Mouse (Mus musculus): ENCODE results near the gene Spint1. TPM values are rescaled to one million over a fixed set of nuclear protein-coding genes. Genes with fewer than 3 reads are reported as not detected.

Gene Spint1
- polyA plus RNA-seq, 1 experiment from 2014 or later: 62.7 TPM

DNA sequence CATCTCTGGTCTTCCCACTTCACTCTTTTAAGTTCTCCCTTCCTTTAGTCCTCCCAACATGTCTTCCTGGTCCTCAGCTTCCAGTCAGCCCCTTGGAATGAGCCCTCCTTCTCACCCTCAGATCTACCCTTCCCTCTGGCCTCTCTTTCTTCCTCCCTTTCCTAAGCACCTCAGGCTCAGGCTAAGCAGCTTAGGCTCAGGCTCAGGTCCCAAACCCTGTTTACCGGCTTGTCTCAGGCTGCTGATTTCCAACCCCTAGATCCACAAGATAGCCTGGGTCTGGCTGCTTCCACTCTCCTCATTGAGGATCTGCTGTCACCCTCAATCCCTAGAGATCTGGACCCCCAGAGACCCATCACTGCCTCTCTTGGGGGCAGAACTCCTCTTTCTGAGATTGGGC, 39.1 kb upstream of the Spint1 start:
- Histone ChIP-seq H3K4me1 (replicated peaks; ENCODE audit: insufficient read depth, low read length) (peaks cover 5% of the 10 kb centered on the region; the same call in 1 of the 2 replicates), H3K9ac (ENCODE audit: low read depth, low read length) (no peak overlapping the region), H3K36me3 (ENCODE audit: insufficient read depth, low read length) (no peaks in the 10 kb centered on the region), H3K4me3 (replicated peaks; ENCODE audit: low read depth, low read length) (no peak overlapping the region), H3K27ac (no peak overlapping the region), H3K9me3 (replicated peaks; ENCODE audit: low read length) (no peaks in the 10 kb centered on the region), H3K27me3 (ENCODE audit: insufficient read depth, low read length) (no peaks in the 10 kb centered on the region), H3K4me2 (ENCODE audit: low read length) (no peak overlapping the region)
- WGBS: 26% methylated on average over 1 of the region's 1 CpGs
- ATAC-seq (replicated peaks; ENCODE audit: low FRiP score, low read depth): no peak
- no peak for DNase-seq (ENCODE audit: low spot score)
- no peak for TF ChIP-seq CTCF (IDR thresholded peaks at IDR 0.05; ENCODE audit: low read depth)

DNA sequence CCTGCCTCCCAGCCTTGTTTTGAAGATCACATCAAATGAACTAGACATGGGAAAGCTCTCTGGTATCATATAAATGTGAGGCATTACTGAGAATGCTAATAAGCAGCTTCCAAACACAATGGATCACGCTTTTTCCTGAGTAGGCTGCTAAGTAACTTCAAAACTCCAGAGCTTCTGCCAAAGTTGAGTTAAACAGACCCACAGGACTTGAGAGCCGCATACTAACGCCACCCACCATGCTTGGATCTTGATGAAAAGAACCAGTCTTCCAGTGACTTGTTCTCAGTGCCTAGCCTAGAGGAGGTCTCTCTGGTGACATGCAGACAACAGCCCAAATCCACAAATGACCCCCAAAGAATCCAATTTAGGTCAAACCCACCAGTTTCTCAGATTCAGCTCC, 38.2 kb upstream of the Spint1 start:
- no peak for ATAC-seq (replicated peaks; ENCODE audit: low FRiP score, low read depth)

DNA sequence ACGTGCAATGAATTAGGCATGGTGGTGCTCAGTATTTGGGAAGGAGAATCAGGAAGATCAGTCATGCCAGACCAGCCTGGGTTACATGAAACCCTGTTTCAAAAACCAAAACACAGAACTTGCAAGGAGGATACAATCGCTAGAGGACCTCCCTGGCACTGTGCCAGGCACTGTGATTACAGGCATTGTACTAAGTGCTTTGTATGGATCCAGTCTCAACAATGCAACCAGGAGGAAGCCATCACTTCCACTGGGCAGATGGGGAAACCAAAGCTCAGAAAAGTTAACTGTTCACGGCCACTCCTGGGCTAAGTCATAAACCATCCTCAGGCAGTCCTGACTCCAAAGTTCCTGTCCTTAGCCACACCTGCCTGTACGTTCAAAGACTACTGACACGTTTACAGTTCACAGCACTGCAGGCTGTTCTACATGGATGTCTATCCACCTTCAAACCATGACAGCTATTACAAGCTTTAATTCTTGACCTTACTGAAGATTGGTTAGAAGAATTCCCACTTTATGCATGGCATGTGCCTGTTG, 34.2 kb upstream of the Spint1 start:
- DNase-seq (ENCODE audit: low spot score): peak; percentile 69
- H3K27ac ChIP-seq: no peak overlapping the region
- H3K36me3 ChIP-seq (ENCODE audit: insufficient read depth, low read length): no peaks in the 10 kb centered on the region
- no peak overlapping the region for H3K4me3 ChIP-seq (replicated peaks; ENCODE audit: low read depth, low read length)
- H3K9ac ChIP-seq (ENCODE audit: low read depth, low read length): no peak overlapping the region
- WGBS: 15% methylated on average over 5 of the region's 5 CpGs
- H3K4me2 ChIP-seq (ENCODE audit: low read length): no peak overlapping the region
- no peaks in the 10 kb centered on the region; the same call in 1 of the 2 replicates for H3K4me1 ChIP-seq (replicated peaks; ENCODE audit: insufficient read depth, low read length)
- no peaks in the 10 kb centered on the region for H3K27me3 ChIP-seq (ENCODE audit: insufficient read depth, low read length)
- no peaks in the 10 kb centered on the region for H3K9me3 ChIP-seq (replicated peaks; ENCODE audit: low read length)
- TF ChIP-seq CTCF (IDR thresholded peaks at IDR 0.05; ENCODE audit: low read depth): no peak
- ATAC-seq (replicated peaks; ENCODE audit: low FRiP score, low read depth): no peak; the same call in 1 of the 2 replicates

More for the DNA sequence above, 38.2 kb upstream of the Spint1 start:
- Histone ChIP-seq H3K27ac (no peak overlapping the region), H3K36me3 (ENCODE audit: insufficient read depth, low read length) (no peaks in the 10 kb centered on the region), H3K4me3 (replicated peaks; ENCODE audit: low read depth, low read length) (no peak overlapping the region), H3K9ac (ENCODE audit: low read depth, low read length) (no peak overlapping the region), H3K4me2 (ENCODE audit: low read length) (no peak overlapping the region), H3K9me3 (replicated peaks; ENCODE audit: low read length) (no peaks in the 10 kb centered on the region), H3K4me1 (replicated peaks; ENCODE audit: insufficient read depth, low read length) (peaks cover 5% of the 10 kb centered on the region; the same call in 1 of the 2 replicates), H3K27me3 (ENCODE audit: insufficient read depth, low read length) (no peaks in the 10 kb centered on the region)
- WGBS: 66% methylated on average over 3 of the region's 3 CpGs
- DNase-seq (ENCODE audit: low spot score): no peak
- TF ChIP-seq CTCF (IDR thresholded peaks at IDR 0.05; ENCODE audit: low read depth): no peak

DNA sequence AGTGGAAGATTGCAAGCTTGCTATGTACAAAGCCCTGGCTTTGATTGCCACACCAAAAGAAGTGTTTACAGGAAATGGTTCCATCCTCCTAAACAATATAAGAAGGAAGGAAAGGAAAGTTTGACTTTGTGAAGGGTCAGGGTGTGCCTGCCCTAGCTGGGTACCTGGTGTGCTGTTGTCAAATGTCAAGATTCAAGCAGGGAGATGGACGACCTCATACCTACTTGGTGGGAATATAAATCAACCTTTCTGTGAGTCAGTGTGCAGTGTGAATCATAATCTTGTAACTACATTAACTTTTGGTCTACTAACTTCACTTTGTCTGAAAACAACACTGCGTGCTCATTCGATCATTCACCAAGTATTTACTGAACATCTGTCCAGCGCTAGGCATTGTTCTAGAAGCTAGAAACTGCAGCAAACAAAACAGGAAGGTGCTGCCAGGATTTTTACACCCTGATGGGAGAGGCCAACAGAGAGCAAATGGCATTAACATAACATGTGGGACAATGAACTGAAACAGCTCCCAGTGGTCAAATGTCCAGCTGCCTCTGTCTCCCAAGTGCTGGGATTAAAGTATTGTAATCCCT, 33.2 kb upstream of the Spint1 start:
- H3K4me1 ChIP-seq (replicated peaks; ENCODE audit: insufficient read depth, low read length): no peaks in the 10 kb centered on the region; the same call in 1 of the 2 replicates

DNA sequence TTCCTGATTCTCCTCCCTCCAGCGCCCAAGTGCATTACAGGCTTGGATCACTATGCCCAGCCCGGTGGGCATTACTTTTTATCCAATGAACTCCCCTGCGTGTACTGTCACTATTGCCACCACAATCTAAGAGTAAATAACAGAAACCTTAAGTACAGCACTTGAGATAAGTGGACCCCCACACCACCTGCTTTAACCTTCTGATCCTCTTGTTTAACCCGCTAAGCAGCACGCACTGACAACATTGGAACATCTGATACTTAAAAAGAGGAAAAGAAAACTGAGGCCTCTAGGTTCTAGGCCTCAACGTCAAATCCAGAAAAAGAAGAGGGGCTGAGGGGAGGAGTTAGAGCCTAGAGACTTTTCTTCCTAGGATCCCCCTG, 29.2 kb upstream of the Spint1 start:
- peak overlapping the region; percentile 71 for H3K9ac ChIP-seq (ENCODE audit: low read depth, low read length)
- peak overlapping the region; percentile 89 for H3K27ac ChIP-seq
- no peak for TF ChIP-seq CTCF (IDR thresholded peaks at IDR 0.05; ENCODE audit: low read depth)
- peak overlapping the region; percentile 78 for H3K4me3 ChIP-seq (replicated peaks; ENCODE audit: low read depth, low read length)
- 13% methylated on average over 6 of the region's 6 CpGs for WGBS
- peak overlapping the region; percentile 66 for H3K4me2 ChIP-seq (ENCODE audit: low read length)
- H3K27me3 ChIP-seq (ENCODE audit: insufficient read depth, low read length): no peaks in the 10 kb centered on the region
- DNase-seq (ENCODE audit: low spot score) (no peak), ATAC-seq (replicated peaks; ENCODE audit: low FRiP score, low read depth) (no peak; the same call in 1 of the 2 replicates)
- peaks cover 23% of the 10 kb centered on the region; the same call in 1 of the 2 replicates for H3K36me3 ChIP-seq (ENCODE audit: insufficient read depth, low read length)
- H3K4me1 ChIP-seq (replicated peaks; ENCODE audit: insufficient read depth, low read length): peaks cover 6% of the 10 kb centered on the region; the same call in 1 of the 2 replicates
- H3K9me3 ChIP-seq (replicated peaks; ENCODE audit: low read length): no peaks in the 10 kb centered on the region

More for the DNA sequence above, 33.2 kb upstream of the Spint1 start:
- Histone ChIP-seq H3K36me3 (ENCODE audit: insufficient read depth, low read length) (no peaks in the 10 kb centered on the region), H3K27me3 (ENCODE audit: insufficient read depth, low read length) (no peaks in the 10 kb centered on the region), H3K27ac (peak overlapping the region; percentile 9; the same call in 1 of the 2 replicates), H3K4me3 (replicated peaks; ENCODE audit: low read depth, low read length) (no peak overlapping the region), H3K9me3 (replicated peaks; ENCODE audit: low read length) (no peaks in the 10 kb centered on the region), H3K4me2 (ENCODE audit: low read length) (no peak overlapping the region), H3K9ac (ENCODE audit: low read depth, low read length) (no peak overlapping the region)
- ATAC-seq (replicated peaks; ENCODE audit: low FRiP score, low read depth): no peak
- 39% methylated on average over 4 of the region's 4 CpGs for WGBS
- no peak for TF ChIP-seq CTCF (IDR thresholded peaks at IDR 0.05; ENCODE audit: low read depth)
- peak; percentile 8 for DNase-seq (ENCODE audit: low spot score)

DNA sequence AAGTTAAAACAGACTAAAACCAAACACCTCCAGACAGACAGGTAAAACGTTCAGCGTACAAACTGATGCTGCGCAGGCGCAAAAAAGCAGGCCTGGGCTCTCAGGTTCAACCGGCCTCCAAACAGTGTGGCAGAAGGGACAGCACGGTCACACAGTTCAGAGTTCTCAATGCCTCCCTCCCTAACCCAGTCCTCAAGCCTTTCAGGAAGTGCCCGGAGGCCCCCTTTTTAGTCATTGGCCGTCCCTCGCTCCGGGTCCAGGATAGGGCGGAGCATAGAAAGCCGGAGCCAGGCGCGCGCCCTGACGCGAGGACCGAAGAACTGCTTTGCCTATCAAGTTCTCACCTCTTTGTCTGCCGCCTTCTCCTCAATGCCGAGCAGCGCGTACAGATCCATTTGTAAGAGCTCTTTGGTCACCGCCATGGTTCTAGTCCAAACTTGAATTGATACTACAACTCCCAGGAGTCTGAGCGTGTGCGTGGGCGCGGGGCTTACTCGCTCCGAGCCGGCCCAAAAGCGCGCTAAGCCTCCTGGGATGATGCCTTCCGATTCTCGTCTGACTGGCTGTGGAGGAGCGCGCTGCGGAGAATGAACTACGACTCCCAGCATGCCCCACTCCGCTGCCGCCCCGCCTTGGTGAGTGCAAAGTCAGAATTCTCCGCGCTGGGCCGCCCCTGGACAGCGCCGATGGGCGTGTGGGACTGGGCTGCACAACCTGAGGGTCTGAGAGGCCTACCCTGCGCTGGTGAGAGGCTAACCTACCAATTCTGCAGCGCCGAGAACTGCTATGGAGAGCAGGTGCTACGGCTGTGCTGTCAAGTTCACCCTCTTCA, 28.6 kb upstream of the Spint1 start, which contains the start of the genes Zfyve19 and Dnajc17:
Gene Zfyve19, plus strand, starts transcription at position 274 of the 832 bp plus-strand sequence.
Gene Dnajc17, minus strand, starts transcription at position 452 of the 832 bp plus-strand sequence.
- Histone ChIP-seq H3K9me3 (replicated peaks; ENCODE audit: low read length) (no peaks in the 10 kb centered on the region), H3K27ac (peak within 1 kb of the TSS; percentile 89), H3K9ac (ENCODE audit: low read depth, low read length) (peak within 1 kb of the TSS; percentile 71), H3K4me3 (replicated peaks; ENCODE audit: low read depth, low read length) (peak within 1 kb of the TSS; percentile 78), H3K4me2 (ENCODE audit: low read length) (peak within 1 kb of the TSS; percentile 70), H3K4me1 (replicated peaks; ENCODE audit: insufficient read depth, low read length) (peaks cover 6% of the 10 kb centered on the region; the same call in 1 of the 2 replicates), H3K27me3 (ENCODE audit: insufficient read depth, low read length) (no peaks in the 10 kb centered on the region), H3K36me3 (ENCODE audit: insufficient read depth, low read length) (peaks cover 29% of the 10 kb centered on the region; the same call in 1 of the 2 replicates)
- under 1% methylated on average over 51 of the region's 51 CpGs for WGBS
- TF ChIP-seq CTCF (IDR thresholded peaks at IDR 0.05; ENCODE audit: low read depth): no peak
- peak; percentile 99 for DNase-seq (ENCODE audit: low spot score)
- ATAC-seq (replicated peaks; ENCODE audit: low FRiP score, low read depth): peak; percentile 95

All from kidney, postnatal 0 days (tissue).